Mouse (Mus musculus) embryonic fibroblast, embryonic 13.5 days (primary cell): ENCODE measurements around the gene Hspa1l.
"Not testable (repeated sequence)": the region's sequence is repeated elsewhere in the genome, so short reads cannot be mapped to it uniquely, and the experiment has no call there.

Source experiments
- CTCF ChIP-seq: IDR thresholded peaks from 2 replicates; pipeline ENCODE4 v1.5.1; 2011; ENCODE audit warnings: mild to moderate bottlenecking, control low read depth, low read length, moderate library complexity, borderline replicate concordance; ENCODE audit not compliant: insufficient read depth
- POLR2A ChIP-seq: IDR thresholded peaks from 2 replicates; pipeline ENCODE4 v1.6.1; 2011; ENCODE audit warnings: low read depth, mild to moderate bottlenecking, control low read depth, low read length, moderate library complexity

- TF ChIP-seq POLR2A, CTCF: not testable (repeated sequence)
These were observed 15.2 kb upstream of the Hspa1l start for GRCm38 (mm10) chr17:34957291-34957690.
